Mouse (Mus musculus) fat pad, adult 2 months (tissue): ENCODE results near the gene Agl.

ENCODE experiments used
- DNase-seq: peaks from one replicate; pipeline ENCODE4 v3.0.0-alpha.2; 2011; ENCODE audit warnings: low read depth, low spot score; ENCODE audit errors: extremely low read depth

Gene Agl

DNA sequence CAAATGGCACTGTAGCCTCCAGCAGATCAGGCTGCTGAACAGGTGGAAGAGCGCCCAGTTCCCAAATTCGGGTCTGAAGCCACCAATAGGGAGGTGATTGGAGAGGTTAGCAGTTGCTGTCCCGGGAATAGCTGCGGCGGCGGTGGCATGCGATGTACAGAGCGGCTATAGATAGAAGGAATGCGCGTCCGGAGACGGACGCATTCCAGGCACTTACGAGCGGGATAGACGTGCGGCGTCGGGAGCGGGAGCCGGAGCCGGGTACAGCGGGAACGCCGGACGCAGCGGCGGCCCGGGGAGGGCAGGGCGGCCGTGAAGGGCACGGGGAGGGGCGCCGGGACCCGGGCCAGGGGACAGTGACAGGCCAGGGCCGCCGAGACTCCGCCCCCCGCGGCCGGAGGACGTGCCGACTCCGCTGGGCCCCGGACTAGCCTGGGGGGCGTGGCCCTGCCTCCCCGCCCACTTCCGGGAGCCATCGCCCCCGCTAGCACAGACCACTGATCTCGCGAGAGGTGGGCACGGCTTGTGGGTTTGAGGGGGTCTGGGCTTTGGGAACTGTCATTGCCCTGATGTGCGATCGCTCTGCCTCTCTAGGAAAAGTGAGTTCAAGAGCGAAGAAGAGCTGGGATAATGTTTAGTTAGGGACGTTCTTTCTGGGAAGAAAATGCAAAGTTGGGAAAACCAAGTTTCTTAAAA, at the start of gene Agl:
TSS of gene Agl (minus strand) at position 356 of the 696 bp plus-strand sequence.
- DNase-seq: no peak

DNA sequence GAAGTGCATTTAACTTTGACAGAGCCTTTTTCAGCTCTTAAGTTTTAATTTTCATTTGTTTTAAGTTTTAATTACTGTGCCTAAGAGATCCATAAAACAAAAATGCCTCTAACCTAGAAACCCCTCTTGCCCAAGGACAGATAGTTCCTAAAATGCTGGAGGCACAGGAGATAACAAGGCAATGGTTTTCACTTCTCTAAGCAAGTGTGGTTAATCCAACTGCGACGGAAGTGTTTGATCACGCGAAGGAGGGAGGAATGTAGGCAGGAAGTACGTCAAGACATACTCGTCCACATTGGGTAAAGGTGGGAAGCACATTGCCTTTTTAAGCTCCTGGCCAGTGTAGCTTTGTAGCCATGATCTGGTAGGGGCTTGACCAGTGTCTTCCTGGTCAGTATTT, 49.6 kb upstream of the Agl start:
- DNase-seq: no peak

GRCm38 (mm10) chr3:116852421-116852820, 44.5 kb upstream of the Agl start:
- DNase-seq: no peak

GRCm38 (mm10) chr3:116850376-116850775, 42.4 kb upstream of the Agl start:
- no peak for DNase-seq

- no peak for DNase-seq
Measured at GRCm38 (mm10) chr3:116848936-116849335, 41.0 kb upstream of the Agl start.

- DNase-seq: no peak
Measured at GRCm38 (mm10) chr3:116848099-116848498, 40.1 kb upstream of the Agl start.

GRCm38 (mm10) chr3:116846084-116846483, 38.1 kb upstream of the Agl start:
- DNase-seq: no peak

DNA sequence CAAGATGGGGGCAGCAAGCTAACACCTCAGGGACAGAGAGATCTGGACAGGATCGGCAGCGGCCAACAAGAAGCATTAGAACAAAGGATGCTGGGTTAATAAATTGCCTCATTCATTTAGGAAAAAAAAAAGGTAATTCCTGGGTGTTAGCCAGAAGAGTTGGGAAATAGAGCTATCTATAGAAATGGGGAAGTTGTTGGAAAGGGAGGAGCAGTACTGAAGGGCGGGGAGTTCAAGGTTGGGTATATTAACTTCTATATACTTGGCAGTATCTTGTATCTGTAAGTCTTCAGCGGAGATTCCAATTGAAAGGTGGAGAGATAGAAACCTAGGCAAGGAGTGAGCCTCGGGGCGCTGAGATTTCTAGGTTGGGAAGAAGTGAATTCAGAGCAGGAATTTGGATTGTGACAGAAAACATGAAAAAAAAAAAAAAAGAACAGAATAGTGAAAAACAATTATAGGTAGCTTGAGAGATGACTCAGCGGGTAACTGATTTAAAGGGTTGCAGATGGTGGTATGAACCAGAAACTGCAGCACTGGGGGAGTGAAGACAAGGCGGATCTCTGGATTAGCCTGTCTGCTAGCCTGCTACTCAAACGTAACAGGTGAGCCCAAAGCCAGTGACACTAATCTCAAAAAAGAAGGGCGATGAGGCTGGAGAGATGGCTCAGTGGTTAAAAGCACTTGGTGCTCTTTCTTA, 37.1 kb upstream of the Agl start:
- no peak for DNase-seq

GRCm38 (mm10) chr3:116841311-116841710, 33.3 kb upstream of the Agl start:
- no peak for DNase-seq

- DNase-seq: no peak
Measured at GRCm38 (mm10) chr3:116836681-116837475, 28.9 kb upstream of the Agl start.

DNA sequence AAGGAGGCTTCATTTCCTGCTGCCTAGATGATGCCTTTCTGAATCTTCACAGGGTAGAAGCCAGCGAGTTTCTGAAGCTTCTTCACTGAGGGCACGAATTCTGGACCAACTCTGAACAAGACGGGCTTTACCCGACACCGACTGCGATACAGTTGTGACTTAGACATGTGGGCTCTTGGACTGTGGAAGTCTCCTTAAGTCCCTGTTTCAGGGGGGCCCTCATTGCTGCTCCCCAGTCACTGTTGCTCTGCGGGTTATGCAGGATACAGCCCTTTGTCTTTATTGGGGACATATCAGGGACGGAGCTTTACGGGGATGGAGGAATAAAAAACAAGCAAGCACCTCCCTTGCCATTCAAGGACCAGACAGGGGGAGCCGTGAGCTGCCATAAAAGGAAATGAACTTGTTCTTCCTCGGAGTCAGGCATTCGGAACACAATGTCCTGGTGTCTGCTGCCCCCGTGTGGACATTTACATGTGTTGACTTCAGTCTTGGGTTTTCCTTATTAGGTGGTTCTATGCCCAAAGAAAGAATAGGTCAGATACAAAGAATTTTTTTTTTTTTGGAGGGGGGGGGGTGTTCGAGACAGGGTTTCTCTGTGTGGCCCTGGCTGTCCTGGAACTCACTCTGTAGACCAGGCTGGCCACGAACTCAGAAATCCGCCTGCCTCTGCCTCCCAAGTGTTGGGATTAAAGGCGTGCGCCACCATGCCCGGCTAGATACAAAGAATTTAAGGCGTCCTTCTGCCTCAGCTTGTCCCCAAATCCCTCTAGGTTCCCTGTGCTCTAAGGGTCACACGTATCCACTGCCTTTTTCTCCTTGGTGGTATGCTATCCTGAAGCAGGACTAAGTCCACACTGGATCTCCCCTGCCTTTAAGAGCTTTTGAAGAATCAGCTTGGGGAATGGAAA, 28.1 kb upstream of the Agl start:
- DNase-seq: no peak

GRCm38 (mm10) chr3:116835350-116835749, 27.4 kb upstream of the Agl start:
- no peak for DNase-seq

- no peak for DNase-seq
Measured at GRCm38 (mm10) chr3:116834241-116834640, 26.3 kb upstream of the Agl start.

GRCm38 (mm10) chr3:116833491-116833890, 25.5 kb upstream of the Agl start:
- no peak for DNase-seq

- DNase-seq: no peak
Measured at GRCm38 (mm10) chr3:116832526-116833310, 24.8 kb upstream of the Agl start.

DNA sequence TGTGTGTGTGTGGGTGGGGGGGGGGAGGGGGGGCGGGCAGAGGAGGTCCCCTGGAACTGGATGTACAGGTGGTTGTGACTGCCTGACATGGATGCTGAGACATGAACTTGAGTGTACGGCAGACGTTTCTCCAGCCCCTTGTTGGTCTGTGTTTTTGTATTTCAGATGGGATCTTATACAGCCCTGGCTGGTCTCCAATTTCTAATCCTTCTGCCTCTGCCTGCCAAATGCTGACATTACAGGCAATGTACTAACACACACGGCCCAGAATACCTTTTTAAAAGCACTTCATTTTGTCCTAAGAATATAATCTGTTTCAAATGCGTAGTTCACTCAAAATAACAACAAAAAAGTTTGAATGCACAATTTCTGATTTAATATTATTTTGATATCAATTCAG, 23.4 kb upstream of the Agl start:
- DNase-seq: no peak

DNA sequence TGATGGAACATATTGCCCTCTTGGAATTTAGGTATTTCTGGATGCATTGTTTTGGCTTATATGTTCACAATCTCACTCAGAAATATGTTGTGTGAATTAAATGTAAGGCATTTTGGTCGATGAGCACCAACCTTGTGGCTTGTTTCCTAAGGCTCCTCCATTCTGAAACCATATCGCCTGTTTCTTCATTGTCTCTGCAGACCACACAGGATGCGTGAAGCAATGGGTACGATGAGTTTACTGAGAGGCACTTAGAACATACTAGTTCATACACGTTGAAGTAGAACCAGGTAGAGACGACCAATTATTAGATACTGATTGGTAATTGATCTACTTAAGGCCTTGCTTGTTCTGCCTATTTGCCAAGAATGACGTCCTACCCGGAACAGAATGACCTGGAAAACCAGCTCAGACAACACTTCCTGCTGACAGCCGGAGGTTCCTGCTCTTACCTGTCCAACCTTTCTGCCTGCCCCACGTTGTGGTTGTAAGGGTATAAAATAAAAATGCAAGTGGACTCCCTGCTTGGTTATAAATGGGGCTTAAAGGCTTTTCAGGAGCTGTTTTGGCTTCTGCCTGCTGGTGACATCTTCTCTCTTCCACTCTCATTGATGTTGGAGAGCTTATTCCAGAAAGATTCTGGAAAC, 21.4 kb upstream of the Agl start:
- DNase-seq: no peak

DNA sequence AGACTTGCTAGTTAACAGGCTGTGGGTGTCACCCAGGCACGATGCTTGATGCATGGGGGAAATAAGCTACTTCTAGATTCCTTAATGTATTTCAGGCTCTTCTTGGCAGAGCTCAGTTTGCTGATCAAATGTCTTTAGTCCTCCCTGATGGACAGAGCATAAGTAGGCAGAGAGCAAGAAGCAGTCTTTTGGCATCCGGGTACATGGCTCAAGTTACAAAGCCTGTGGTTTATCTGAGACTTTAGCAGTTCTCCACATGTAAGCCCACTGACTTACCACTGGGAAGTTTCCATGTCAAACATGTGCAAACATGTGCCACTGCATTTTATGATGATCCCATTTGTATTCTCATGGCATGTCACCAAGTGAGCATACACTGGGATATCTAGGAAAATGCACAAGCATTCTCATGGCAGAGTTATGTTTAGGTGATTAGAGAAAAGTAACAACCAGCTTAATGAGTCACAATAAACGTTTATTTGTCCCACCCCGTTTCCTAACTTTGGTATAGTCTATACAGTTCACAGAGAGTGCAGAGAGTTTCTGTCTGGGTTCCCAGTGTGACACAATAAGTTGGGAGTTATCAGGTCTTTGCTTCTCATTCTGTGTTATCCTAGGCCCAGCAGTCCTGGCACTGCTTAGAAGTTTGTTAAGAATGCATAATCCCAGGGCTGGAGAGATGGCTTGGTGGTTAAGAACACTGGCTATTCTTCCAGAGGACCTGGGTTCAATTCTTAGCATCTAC, 18.7 kb upstream of the Agl start:
- no peak for DNase-seq

- no peak for DNase-seq
Measured at GRCm38 (mm10) chr3:116817231-116817630, 9.3 kb upstream of the Agl start.
